Mouse (Mus musculus): ENCODE results near the gene Vps26a.

GRCm38 (mm10) chr10:62410943-62411342 is 75.7 kb downstream of the Vps26a start:
- TF ChIP-seq POLR2A (IDR thresholded peaks at IDR 0.05; ENCODE audit: borderline replicate concordance, low read depth, low read length) (no peak), CTCF (IDR thresholded peaks at IDR 0.05; ENCODE audit: low read depth, low read length) (peak; percentile 67)

Data from bone marrow macrophage, adult 2 months (primary cell).